Mouse (Mus musculus) monocyte, adult 2 months (primary cell): ENCODE data around the gene Gm21258.
"Not testable (repeated sequence)": the region's sequence is repeated elsewhere in the genome, so short reads cannot be mapped to it uniquely, and the experiment has no call there.

Experiments
- DNase-seq, 2 experiments: peaks; one replicate each; pipeline ENCODE4 v3.0.0; 2022; ENCODE audit warnings: low spot score in 2 of 2, low read depth in 1 of 2

Gm21258 gene

DNA sequence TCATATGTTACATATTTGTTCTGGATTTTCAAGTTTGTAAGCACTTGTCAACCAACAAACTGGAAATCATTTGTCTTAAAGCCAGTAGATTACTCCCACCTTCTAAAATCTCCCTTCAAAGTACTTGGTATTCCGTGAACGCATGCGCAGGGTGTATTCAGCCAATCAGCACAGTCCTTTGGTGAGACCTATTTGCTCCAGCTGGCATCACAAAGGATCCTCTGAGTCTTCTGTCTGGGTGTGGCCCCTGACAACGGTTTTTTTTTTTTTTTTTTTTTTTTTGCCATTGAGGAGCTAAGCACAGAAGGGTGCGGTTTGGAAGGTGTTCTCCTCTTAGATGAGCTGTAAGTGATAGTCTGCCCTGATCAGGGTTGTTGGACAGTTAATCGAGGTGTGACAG lies at the start of gene Gm21258:
TSS of gene Gm21258 (plus strand) at position 301 of the 400 bp plus-strand sequence.
- DNase-seq, result not testable (repeated sequence)
